Mouse (Mus musculus): ENCODE results near the gene Arhgef1. TPM values are rescaled to one million over a fixed set of nuclear protein-coding genes. Genes with fewer than 3 reads are reported as not detected.

Gene Arhgef1
- total and polyA plus RNA-seq, 2 experiments from 2014 or later = 33.6 to 33.9 TPM

DNA sequence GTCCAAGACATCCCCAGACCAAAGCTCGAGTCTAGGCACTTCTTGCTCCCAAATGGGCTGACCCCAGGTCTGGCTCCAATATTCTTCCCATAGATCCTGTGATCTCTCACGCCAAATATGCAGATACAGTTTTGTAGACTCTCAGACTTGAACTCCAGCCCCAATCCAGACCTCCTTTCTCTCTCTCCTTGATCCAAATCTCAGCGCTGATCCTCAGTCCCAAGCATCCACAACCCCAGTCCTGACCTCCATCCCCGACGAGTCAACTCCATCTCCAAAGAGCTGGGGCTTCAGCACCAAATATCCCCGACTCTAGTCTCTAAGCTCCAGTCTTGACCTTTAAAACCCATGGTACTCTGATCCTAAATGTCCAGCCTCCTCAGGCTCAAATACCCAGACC, 40.9 kb downstream of the Arhgef1 start:
- 0 out of 2 replicates have a peak overlapping the region, but pooled peaks have one; percentile 69 for H3K4me2 ChIP-seq (ENCODE audit: low read depth, low read length)
- DNase-seq (ENCODE audit: low spot score) = no peak
- H3K27me3 ChIP-seq (ENCODE audit: insufficient read depth, low read length) = peaks cover 70% of the 10 kb centered on the region
- H3K9me3 ChIP-seq (ENCODE audit: low read length) = no peaks in the 10 kb centered on the region
- no peak for ATAC-seq
- WGBS = 10% methylated on average over 6 of the region's 6 CpGs
- H3K36me3 ChIP-seq (ENCODE audit: insufficient read depth, low read length) = no peaks in the 10 kb centered on the region
- no peak overlapping the region for H3K4me3 ChIP-seq (ENCODE audit: low read length)
- no peak for TF ChIP-seq CTCF (IDR thresholded peaks at IDR 0.05; ENCODE audit: low read depth)
- no peak overlapping the region for H3K27ac ChIP-seq
- H3K4me1 ChIP-seq (ENCODE audit: insufficient read depth, low read length) = no peaks in the 10 kb centered on the region
- H3K9ac ChIP-seq (replicated peaks; ENCODE audit: low read length) = no peak overlapping the region

DNA sequence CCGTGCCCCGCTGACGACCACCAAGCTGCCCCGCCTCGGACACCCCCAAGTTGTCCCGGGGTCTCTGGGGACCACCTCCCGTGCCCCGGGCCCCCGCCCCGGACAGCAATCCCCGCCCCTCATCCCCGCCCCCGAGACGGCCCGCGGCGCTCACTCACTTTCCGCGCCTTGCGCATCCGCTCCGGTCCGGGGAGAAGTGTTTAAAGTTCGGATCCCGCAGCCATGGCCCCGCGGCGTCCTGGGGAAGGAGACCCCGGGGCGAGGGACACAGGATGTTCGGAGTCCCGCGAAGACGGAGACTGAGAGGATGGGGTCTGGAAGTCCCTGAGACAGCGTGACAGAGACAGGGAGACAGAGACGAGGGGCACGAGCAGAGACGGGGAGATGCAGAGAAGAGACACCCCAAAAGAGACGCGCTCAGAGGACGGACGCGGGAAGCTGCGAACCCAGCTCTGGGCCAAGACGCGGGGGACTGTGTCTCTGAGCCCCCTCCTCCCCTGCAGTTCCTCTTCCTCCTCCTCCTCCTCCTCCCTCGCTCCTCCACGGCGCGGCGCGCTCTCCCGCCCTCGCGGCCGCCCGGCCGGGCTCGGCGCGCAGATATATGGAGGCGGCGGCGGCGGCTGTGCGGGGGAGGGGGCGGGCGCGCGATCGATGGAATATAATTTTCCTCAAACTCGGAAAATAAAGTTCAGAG, 41.7 kb downstream of the Arhgef1 start, which contains the start of gene Gm4881:
TSS of gene Gm4881 (minus strand) at position 238 of the 694 bp plus-strand sequence.
- no peaks in the 10 kb centered on the region for H3K9me3 ChIP-seq (ENCODE audit: low read length)
- peaks cover 74% of the 10 kb centered on the region for H3K27me3 ChIP-seq (ENCODE audit: insufficient read depth, low read length)
- no peak within 1 kb of the TSS for H3K9ac ChIP-seq (replicated peaks; ENCODE audit: low read length)
- no peak for DNase-seq (ENCODE audit: low spot score)
- ATAC-seq = no peak
- under 1% methylated on average over 56 of the region's 72 CpGs for WGBS
- H3K36me3 ChIP-seq (ENCODE audit: insufficient read depth, low read length) = no peaks in the 10 kb centered on the region
- H3K4me1 ChIP-seq (ENCODE audit: insufficient read depth, low read length) = no peaks in the 10 kb centered on the region
- no peak within 1 kb of the TSS for H3K27ac ChIP-seq
- peak within 1 kb of the TSS; percentile 43 for H3K4me3 ChIP-seq (ENCODE audit: low read length)
- peak within 1 kb of the TSS; percentile 69 for H3K4me2 ChIP-seq (ENCODE audit: low read depth, low read length)
- TF ChIP-seq CTCF (IDR thresholded peaks at IDR 0.05; ENCODE audit: low read depth) = no peak

- Histone ChIP-seq H3K27ac (no peak overlapping the region), H3K9ac (replicated peaks; ENCODE audit: low read length) (no peak overlapping the region), H3K36me3 (ENCODE audit: insufficient read depth, low read length) (no peaks in the 10 kb centered on the region), H3K4me1 (ENCODE audit: insufficient read depth, low read length) (no peaks in the 10 kb centered on the region), H3K27me3 (ENCODE audit: insufficient read depth, low read length) (peaks cover 76% of the 10 kb centered on the region), H3K4me3 (ENCODE audit: low read length) (no peak overlapping the region), H3K4me2 (ENCODE audit: low read depth, low read length) (no peak overlapping the region), H3K9me3 (ENCODE audit: low read length) (no peaks in the 10 kb centered on the region)
- WGBS = 6% methylated on average over 7 of the region's 7 CpGs
- no peak for TF ChIP-seq CTCF (IDR thresholded peaks at IDR 0.05; ENCODE audit: low read depth)
- DNase-seq (ENCODE audit: low spot score) (no peak), ATAC-seq (no peak)
Observed at GRCm38 (mm10) chr7:24947316-24948048, 44.8 kb downstream of the Arhgef1 start.

GRCm38 (mm10) chr7:24948774-24949173, 46.1 kb downstream of the Arhgef1 start:
- Histone ChIP-seq H3K36me3 (ENCODE audit: insufficient read depth, low read length) (no peaks in the 10 kb centered on the region), H3K4me3 (ENCODE audit: low read length) (peak overlapping the region; percentile 15), H3K9me3 (ENCODE audit: low read length) (no peaks in the 10 kb centered on the region), H3K9ac (replicated peaks; ENCODE audit: low read length) (no peak overlapping the region), H3K27me3 (ENCODE audit: insufficient read depth, low read length) (peaks cover 64% of the 10 kb centered on the region), H3K27ac (no peak overlapping the region), H3K4me1 (ENCODE audit: insufficient read depth, low read length) (no peaks in the 10 kb centered on the region), H3K4me2 (ENCODE audit: low read depth, low read length) (peak overlapping the region; percentile 44)
- TF ChIP-seq CTCF (IDR thresholded peaks at IDR 0.05; ENCODE audit: low read depth) = no peak
- peak; percentile 39 for DNase-seq (ENCODE audit: low spot score)
- 3% methylated on average over 24 of the region's 29 CpGs for WGBS
- no peak for ATAC-seq

GRCm38 (mm10) chr7:24949958-24950623, 47.4 kb downstream of the Arhgef1 start:
- Histone ChIP-seq H3K9ac (replicated peaks; ENCODE audit: low read length) (no peak overlapping the region), H3K36me3 (ENCODE audit: insufficient read depth, low read length) (no peaks in the 10 kb centered on the region), H3K4me1 (ENCODE audit: insufficient read depth, low read length) (0 out of 2 replicates have a peak, but pooled peaks cover 3% of the 10 kb centered on the region), H3K4me2 (ENCODE audit: low read depth, low read length) (no peak overlapping the region), H3K9me3 (ENCODE audit: low read length) (no peaks in the 10 kb centered on the region), H3K27ac (no peak overlapping the region), H3K27me3 (ENCODE audit: insufficient read depth, low read length) (peaks cover 52% of the 10 kb centered on the region), H3K4me3 (ENCODE audit: low read length) (no peak overlapping the region)
- ATAC-seq = peak; percentile 50
- peak; percentile 87 for TF ChIP-seq CTCF (IDR thresholded peaks at IDR 0.05; ENCODE audit: low read depth)
- peak; percentile 82 for DNase-seq (ENCODE audit: low spot score)
- WGBS = 2% methylated on average over 8 of the region's 8 CpGs

GRCm38 (mm10) chr7:24953966-24954365, 51.3 kb downstream of the Arhgef1 start:
- Histone ChIP-seq H3K4me1 (ENCODE audit: insufficient read depth, low read length) (0 out of 2 replicates have a peak, but pooled peaks cover 3% of the 10 kb centered on the region), H3K36me3 (ENCODE audit: insufficient read depth, low read length) (no peaks in the 10 kb centered on the region), H3K9ac (replicated peaks; ENCODE audit: low read length) (peak overlapping the region; percentile 40), H3K9me3 (ENCODE audit: low read length) (no peaks in the 10 kb centered on the region), H3K27ac (no peak overlapping the region), H3K4me2 (ENCODE audit: low read depth, low read length) (peak overlapping the region; percentile 57), H3K27me3 (ENCODE audit: insufficient read depth, low read length) (peaks cover 29% of the 10 kb centered on the region), H3K4me3 (ENCODE audit: low read length) (peak overlapping the region; percentile 31)
- no peak for TF ChIP-seq CTCF (IDR thresholded peaks at IDR 0.05; ENCODE audit: low read depth)
- DNase-seq (ENCODE audit: low spot score) (no peak), ATAC-seq (no peak)
- WGBS = 3% methylated on average over 24 of the region's 24 CpGs

Data from hindbrain, postnatal 0 days (tissue).